Mouse (Mus musculus) activated CD4-positive, CD25-positive, alpha-beta regulatory T cell, adult 4 months (primary cell): ENCODE data around the gene Olfr434. TPM values are rescaled to one million over a fixed set of nuclear protein-coding genes. Genes with fewer than 3 reads are reported as not detected.

Source experiments
- polyA plus RNA-seq, 2 experiments: library from polyadenylated mRNA; unstranded; fragments of 100-300 nt; shearing (Covaris generic); gene quantifications; one replicate each; pipeline ENCODE4 v1.2.1; 2017

Gene Olfr434
- polyA plus RNA-seq, 2 experiments from 2014 or later = not detected

Other genes starting within 250 kb of the Olfr434 start
- gene Olfr441, start 106.7 kb upstream of the Olfr434 start, polyA plus RNA-seq = not detected
- gene Olfr237-ps1, start 66.5 kb upstream of the Olfr434 start, polyA plus RNA-seq = not detected
- not detected for gene Olfr437, start 49.7 kb upstream of the Olfr434 start, polyA plus RNA-seq
- gene Olfr13, start 40.9 kb upstream of the Olfr434 start, polyA plus RNA-seq = not detected
- not detected for gene Olfr435, start 15.9 kb upstream of the Olfr434 start, polyA plus RNA-seq
- not detected for gene Olfr47, start 18.5 kb downstream of the Olfr434 start, polyA plus RNA-seq
- 1 to 10 TPM; 2.2 to 2.9 TPM for gene Arhgef5, start 52.6 kb downstream of the Olfr434 start, polyA plus RNA-seq
- not detected for gene Nobox, start 96.5 kb downstream of the Olfr434 start, polyA plus RNA-seq